Mouse (Mus musculus): ENCODE data around the gene Apoc3.

DNA sequence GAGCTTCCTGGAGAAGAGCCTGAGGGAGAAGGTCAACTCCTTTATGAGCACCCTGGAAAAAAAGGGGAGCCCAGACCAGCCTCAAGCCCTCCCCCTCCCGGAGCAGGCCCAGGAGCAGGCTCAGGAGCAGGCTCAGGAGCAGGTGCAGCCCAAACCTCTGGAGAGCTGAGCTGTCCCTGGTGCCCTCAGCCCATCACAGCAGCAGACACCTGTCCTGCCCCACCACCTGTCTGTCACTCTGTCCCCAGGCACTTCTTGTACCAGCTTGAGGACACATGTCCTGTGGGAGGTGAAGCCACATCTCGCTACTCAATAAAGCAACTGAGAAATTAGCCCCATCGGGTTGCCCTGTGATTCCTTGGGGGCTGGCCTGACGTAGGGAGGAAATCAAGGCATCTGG, 7.7 kb upstream of the Apoc3 start:
- TF ChIP-seq CTCF (IDR thresholded peaks at IDR 0.05; ENCODE audit: low read depth) (no peak), EP300 (IDR thresholded peaks at IDR 0.05; ENCODE audit: low read depth) (no peak)

Measured in heart, postnatal 0 days (tissue).